Mouse (Mus musculus): ENCODE data around the gene Gli3. TPM values are rescaled to one million over a fixed set of nuclear protein-coding genes. Genes with fewer than 3 reads are reported as not detected.

Gene Gli3
- total RNA-seq, 2 experiments from 2014 or later, result 7.4 to 10.2 TPM

DNA sequence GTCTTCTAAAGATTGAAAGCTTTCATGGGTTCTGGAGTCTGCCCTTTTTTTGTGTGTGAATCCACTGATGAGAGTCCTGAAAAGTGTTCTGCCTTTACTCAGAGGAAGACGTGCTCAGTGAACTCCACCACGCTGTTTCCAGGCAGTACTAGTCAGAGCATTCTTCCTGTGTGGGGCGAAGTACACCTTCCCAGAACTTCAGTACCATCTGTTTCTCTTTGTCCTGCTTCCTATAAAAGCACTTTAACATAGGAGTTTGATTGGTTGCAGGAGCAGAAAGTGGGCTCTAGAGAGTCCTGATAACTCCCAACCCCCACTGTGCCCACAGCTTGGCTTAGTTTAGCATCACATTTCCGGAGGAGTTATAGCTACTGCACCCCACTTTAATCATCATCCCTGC is 32.8 kb downstream of the Gli3 start:
- no peak for DNase-seq

- DNase-seq, result no peak
These were observed 35.3 kb downstream of the Gli3 start for GRCm38 (mm10) chr13:15498338-15498737.

DNA sequence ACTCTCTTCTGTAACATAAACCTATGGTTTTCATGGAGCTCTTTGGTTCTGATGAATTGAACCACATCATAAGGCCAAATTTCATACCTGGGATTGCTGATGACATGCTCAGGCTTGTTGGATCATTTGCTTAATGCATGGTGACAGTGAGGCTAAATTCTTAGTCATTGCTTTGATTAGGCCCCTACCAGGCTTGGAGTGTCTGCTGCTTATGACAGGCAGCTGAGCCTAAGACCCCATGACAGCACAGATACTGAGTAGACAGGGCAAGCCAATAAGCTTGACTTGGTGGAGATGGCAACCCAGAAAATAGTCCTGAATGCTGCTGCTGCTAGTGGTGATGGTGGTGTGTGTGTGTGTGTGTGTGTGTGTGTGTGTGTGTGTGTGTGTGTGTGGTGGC is 47.9 kb downstream of the Gli3 start:
- DNase-seq, result no peak

GRCm38 (mm10) chr13:15513114-15513513 is 50.1 kb downstream of the Gli3 start:
- no peak for DNase-seq

GRCm38 (mm10) chr13:15514082-15514481 is 51.0 kb downstream of the Gli3 start:
- no peak for DNase-seq

GRCm38 (mm10) chr13:15517048-15517760 is 54.2 kb downstream of the Gli3 start:
- no peak for DNase-seq

DNA sequence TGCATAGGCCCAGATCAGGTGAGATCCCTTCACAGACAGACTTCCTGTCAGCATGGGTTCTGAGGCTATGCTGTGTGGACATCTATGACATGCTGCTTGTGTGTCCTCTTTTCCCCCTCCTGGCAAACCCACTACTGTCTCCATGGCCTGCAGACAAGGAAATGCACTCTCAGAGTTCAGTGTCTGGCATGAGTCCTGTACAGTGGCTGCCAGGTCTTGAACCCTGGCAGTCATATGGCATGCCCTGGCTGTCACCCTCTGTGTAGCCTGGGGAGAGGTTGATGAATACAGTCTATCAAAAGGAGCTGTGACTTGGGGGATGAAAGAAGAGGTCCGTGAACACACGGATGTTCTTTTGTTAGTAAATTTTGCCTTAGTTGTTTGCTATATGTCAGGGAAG is 57.3 kb downstream of the Gli3 start:
- DNase-seq, result no peak

DNA sequence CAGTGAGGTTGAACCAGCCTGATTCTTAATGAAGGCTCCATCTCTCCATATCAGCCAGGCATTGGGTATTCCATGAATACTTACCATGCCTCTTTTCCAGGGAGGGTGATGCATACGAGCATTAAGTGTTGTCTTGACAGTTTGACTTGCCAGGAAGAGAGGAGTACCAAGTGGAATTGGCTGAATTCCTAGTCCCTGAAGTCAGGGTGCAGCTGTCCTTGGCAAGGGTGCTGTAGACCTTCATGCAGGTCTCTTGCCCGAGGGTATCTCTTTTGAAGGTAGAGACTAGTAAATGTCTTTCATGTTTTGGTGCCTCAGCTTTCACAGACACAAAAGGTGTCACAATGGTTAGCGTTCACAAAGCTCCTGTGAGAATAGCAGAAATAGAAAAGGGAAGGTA is 59.1 kb downstream of the Gli3 start:
- DNase-seq, result no peak

- no peak for DNase-seq
These were observed 61.2 kb downstream of the Gli3 start for GRCm38 (mm10) chr13:15524208-15524607.

DNA sequence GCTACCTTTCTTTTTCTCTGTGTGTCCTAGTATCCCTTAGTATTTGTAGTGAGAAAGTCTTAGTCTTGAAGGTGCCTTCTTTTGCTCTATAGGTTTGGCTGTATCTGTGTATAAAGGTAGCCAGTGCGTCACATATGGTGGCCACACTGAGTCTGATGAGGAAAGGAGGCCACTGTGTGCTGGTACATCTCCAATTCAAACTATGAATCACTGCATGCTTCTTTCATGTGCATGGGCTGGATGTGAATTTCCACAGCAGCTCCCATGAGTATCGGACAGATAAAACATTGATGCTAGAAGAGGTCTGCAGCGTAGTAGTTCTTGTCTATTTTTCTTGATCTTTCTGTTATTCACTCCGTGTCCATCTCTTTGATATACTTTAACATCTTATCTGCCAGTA is 63.7 kb downstream of the Gli3 start:
- no peak for DNase-seq

DNA sequence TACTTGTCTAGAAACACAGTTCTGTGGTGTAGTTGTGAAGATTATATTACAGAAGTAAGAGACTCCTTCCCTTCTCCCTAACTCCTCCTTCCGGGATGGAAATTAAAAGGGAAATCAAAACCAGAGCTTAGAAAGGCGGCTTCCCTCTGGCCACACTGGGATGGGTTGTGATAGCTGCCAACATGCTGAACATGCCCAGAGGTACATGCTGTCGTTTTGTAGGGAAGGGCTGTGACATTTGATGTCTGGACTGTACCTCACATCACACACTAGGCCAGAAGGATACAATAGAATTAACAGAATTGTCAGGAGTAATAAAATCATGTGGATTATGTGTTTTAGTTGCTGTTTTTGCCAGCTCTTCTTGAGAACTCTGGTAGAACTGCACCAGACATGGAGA is 68.5 kb downstream of the Gli3 start:
- no peak for DNase-seq

- DNase-seq, result no peak
These were observed 74.2 kb downstream of the Gli3 start for GRCm38 (mm10) chr13:15537206-15537605.

DNA sequence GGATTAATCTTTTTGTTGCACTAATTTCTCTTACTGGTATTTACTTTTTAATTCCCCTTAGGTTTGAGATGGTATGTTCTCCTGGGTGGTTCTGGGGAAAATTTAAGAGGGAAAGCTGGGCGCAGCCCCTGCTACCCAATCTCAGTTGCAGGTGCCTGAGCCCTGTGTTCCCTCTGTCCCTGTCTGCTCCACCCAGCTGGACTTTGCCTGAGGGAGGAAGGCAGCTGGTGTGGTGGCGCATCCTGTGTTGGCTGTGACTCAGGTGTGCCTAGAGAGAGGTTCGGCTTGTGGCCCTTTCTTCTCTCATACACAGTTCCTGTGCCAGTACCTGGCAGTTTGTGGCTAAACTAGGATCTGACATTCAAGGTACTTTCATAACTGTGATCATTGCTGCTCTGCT is 74.6 kb downstream of the Gli3 start:
- DNase-seq, result no peak

DNA sequence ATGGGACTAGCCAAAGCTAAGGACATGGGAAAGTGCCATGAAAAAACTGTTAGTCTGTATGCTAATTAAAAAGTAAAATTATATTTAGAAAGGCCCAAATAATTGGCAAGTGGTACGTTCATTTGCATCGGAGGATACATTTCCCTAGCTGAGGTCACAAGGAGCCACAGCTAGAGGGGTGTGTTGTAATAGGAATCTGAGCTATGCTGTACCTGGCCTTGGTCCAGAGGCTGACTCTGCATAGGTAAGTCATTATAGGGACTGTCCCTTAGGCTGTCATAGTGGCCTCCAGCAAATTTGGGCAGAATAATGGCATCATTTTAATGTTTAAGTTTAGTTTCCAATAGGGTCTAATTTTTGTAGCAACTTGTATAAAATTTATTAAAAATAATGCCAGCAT is 75.4 kb downstream of the Gli3 start:
- no peak for DNase-seq

GRCm38 (mm10) chr13:15542053-15542452 is 79.0 kb downstream of the Gli3 start:
- peak; percentile 33 for DNase-seq

DNA sequence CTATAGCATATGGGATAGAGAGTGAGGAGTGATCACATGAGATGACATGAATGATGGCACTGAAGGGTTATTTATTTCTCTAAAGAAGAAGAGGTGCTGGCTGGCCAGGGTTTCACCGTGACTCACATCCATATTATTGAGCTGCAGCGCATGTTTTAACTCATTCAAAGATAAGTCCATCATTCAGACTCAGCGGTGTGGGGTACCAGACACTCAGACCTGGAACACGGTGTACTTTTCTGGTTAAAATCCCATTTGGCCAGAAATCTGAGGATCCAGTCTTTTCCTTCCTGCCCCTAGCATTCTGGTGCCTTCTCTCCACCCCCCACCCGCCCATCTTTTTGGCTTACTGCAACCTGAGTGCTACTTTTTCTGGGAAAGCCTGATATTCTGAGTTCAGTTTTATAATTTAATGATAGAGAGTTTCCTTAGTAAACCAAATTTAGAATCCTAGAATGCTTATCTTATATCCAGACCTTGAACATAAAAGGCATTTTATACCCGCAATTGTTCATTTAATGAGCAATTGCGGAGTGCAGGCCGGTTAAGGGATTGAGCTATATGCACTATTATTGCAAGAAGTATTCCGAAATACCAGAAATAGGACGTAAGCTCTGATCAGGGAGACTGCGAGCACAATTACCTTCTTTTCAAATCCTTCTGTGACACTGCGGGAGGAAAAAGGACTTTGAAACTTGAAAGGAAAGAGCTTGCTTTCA is 80.3 kb downstream of the Gli3 start:
- no peak for DNase-seq

DNA sequence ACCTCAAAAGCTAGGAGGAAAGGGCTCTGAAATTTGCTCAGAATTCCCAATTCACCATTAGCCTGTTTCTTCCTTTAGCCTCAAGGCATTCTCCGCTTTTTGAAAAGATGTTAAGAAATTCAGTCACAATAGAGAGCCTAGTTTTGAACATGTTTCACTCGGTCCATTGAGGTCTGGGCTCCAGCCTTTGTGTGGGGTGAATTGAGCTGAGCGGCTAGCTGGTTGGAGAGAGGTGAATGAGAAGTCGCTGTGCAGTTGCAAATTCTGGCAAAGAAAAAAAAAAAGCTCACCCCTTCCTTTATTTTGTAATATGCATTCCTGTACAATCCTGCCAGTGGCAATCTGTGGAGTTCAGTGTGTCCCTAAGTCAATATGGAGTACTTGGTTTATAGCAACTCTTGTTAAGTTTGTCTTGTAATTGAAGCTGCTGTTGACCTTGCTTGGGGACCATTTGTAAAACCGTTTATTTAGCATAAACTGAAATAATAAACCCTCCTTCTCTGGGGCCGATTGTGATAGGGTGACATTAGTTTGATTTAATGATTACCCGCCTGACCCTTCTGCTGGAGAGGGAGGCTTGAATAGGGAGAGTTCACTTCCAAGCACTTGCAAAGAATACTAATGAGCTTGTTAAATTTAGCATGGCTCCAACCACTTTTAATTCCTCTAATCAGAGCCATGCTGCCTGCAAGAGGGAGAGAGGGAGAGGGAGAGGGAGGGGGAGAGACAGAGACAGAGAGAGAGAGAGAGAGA is 81.0 kb downstream of the Gli3 start:
- no peak for DNase-seq

- no peak for DNase-seq
These were observed 82.4 kb downstream of the Gli3 start for GRCm38 (mm10) chr13:15545346-15545896.

- DNase-seq, result no peak
These were observed 83.2 kb downstream of the Gli3 start for GRCm38 (mm10) chr13:15546258-15546657.

GRCm38 (mm10) chr13:15549466-15549865 is 86.4 kb downstream of the Gli3 start:
- DNase-seq, result no peak

- DNase-seq, result no peak
These were observed 87.1 kb downstream of the Gli3 start for GRCm38 (mm10) chr13:15550027-15550602.

GRCm38 (mm10) chr13:15550731-15551130 is 87.7 kb downstream of the Gli3 start:
- no peak for DNase-seq

GRCm38 (mm10) chr13:15552009-15552408 is 89.0 kb downstream of the Gli3 start:
- no peak for DNase-seq

Data from adrenal gland, postnatal 10 days (tissue).